Mouse (Mus musculus) heart, embryonic 10.5 days (tissue): ENCODE measurements around the gene Kcnj15. TPM values are rescaled to one million over a fixed set of nuclear protein-coding genes. Genes with fewer than 3 reads are reported as not detected.

Source experiments
- DNase-seq: peaks from one replicate; pipeline ENCODE4 v3.0.0-alpha.2; 2017; ENCODE audit warnings: low spot score
- H3K27ac ChIP-seq: fragments of 300-500 bp; sonication (generic); 2 replicates; pipeline ENCODE4 v1.5.1; 2016; ENCODE audit warnings: mild to moderate bottlenecking
- H3K27me3 ChIP-seq: fragments of 300-500 bp; sonication (generic); 2 replicates; pipeline ENCODE4 v1.6.1; 2016; ENCODE audit warnings: mild to moderate bottlenecking; ENCODE audit not compliant: poor library complexity, insufficient read depth, severe bottlenecking
- H3K36me3 ChIP-seq: fragments of 300-500 bp; sonication (generic); 2 replicates; pipeline ENCODE4 v1.6.1; 2016; ENCODE audit warnings: mild to moderate bottlenecking, moderate library complexity
- H3K4me1 ChIP-seq: fragments of 300-500 bp; sonication (generic); 2 replicates; pipeline ENCODE4 v1.6.1; 2016; ENCODE audit warnings: mild to moderate bottlenecking
- H3K4me3 ChIP-seq: fragments of 300-500 bp; sonication (generic); 2 replicates; pipeline ENCODE4 v1.5.1; 2016; ENCODE audit warnings: mild to moderate bottlenecking, moderate library complexity
- H3K9me3 ChIP-seq: fragments of 300-500 bp; sonication (generic); 2 replicates; pipeline ENCODE4 v1.6.1; 2016; ENCODE audit warnings: mild to moderate bottlenecking, moderate library complexity
- WGBS: fragments of 180-500 bp; shearing (Covaris S2); methylation state at CpG from one replicate; pipeline ENCODE4 v1.1.7; 2016; 5-methylcytosine and 5-hydroxymethylcytosine counted together
- polyA plus RNA-seq: library from polyadenylated mRNA; unstranded; fragments of >200 nt; fragmentation: Nextera tagmentation; extraction: Ambion mirVana; gene quantifications from 2 replicates; pipeline ENCODE4 v1.2.1, GENCODE M21; 2016

Kcnj15 gene
- polyA plus RNA-seq = 0.26 and 0.41 TPM in 2 replicates

DNA sequence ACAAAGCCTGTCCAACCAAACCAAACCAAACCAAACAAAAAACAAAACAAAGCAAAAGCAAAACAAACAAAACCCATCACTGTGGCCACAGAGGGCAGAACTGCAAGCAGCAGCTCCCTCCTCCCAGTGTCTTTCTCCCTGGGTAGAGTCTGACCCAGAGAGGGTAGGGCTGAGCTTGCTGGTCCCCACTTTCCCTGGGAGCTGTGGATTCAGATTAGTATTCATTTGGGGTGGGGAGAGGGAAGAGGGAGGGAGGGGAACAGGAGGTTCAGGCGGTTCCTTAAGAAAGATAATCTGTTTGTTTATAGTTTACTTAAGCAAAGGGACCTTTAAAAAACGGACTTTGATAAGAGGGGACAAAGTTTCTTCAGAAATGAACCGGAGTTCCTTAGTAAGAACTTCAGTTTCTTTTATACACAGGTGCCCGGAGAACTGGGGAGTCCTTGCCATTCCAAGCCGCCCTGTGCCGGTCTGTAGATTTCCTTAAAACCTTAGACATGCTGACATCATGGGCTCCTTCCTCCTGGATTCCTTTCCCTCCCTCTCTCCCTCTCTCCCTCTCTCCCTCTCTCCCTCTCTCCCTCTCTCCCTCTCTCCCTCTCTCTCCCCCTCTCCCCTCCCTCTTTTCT lies at the start of gene Kcnj15:
Gene Kcnj15 (plus strand): TSS at position 293 of the 629 bp plus-strand sequence.
- DNase-seq = no peak
- H3K9me3 ChIP-seq = no peaks in the 10 kb centered on the region
- peaks cover 7% of the 10 kb centered on the region; the same call in 1 of the 2 replicates for H3K27me3 ChIP-seq
- 0 out of 2 replicates have a peak, but pooled peaks cover 3% of the 10 kb centered on the region for H3K4me1 ChIP-seq
- H3K36me3 ChIP-seq = no peaks in the 10 kb centered on the region
- no peak within 1 kb of the TSS for H3K27ac ChIP-seq
- no peak within 1 kb of the TSS for H3K4me3 ChIP-seq
- WGBS = 17% methylated on average over 6 of the region's 6 CpGs

DNA sequence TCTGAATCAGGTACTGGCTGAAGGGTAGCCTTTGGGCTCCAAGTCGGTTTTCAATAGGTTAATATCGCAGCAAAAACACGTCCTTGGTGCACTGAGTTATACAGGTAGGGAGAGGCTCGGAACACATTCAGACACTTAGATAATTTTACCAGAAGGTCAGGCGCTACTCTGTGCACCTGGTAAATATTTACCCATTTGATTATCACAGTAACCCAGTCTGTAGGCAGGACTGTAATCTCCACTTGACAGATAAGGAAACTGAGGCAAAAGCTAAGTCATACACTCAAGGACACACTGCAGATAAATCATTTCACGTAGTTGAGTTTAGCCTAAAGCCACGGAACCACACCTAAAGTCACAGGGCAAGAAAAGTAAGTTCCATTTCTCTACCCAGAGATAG lies 49.1 kb upstream of the Kcnj15 start:
- H3K9me3 ChIP-seq = no peaks in the 10 kb centered on the region
- 78% methylated on average over 7 of the region's 7 CpGs for WGBS

DNA sequence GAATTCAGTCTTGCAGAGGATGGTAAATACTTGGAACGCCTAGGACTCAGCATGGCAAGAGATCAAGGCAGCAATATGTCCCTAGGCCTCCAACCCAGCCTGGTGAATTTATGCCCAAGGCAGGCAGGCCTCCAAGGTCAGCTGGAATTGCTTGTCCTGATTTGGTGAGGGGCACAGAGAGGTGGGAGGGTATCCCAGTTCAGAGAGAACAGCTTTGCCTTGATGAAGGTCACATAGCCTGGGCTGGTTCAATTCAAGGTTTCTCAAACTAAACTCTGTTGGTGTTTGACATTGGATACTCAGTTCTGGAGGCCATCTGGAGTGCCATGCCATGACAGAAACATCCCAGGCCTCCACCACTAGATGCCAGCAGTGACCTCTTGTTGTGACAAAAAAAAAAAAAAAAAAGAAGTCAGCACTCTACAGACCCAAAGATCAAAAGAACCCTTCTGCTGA lies 48.3 kb upstream of the Kcnj15 start:
- WGBS = 55% methylated on average over 1 of the region's 1 CpGs
- H3K27me3 ChIP-seq = 0 out of 2 replicates have a peak, but pooled peaks cover 4% of the 10 kb centered on the region
- no peak for DNase-seq

More for the DNA sequence above, 49.1 kb upstream of the Kcnj15 start:
- H3K27ac ChIP-seq = no peak overlapping the region
- no peak for DNase-seq
- H3K4me3 ChIP-seq = no peak overlapping the region
- H3K27me3 ChIP-seq = 0 out of 2 replicates have a peak, but pooled peaks cover 4% of the 10 kb centered on the region
- no peaks in the 10 kb centered on the region for H3K36me3 ChIP-seq
- H3K4me1 ChIP-seq = no peaks in the 10 kb centered on the region; the same call in 1 of the 2 replicates

DNA sequence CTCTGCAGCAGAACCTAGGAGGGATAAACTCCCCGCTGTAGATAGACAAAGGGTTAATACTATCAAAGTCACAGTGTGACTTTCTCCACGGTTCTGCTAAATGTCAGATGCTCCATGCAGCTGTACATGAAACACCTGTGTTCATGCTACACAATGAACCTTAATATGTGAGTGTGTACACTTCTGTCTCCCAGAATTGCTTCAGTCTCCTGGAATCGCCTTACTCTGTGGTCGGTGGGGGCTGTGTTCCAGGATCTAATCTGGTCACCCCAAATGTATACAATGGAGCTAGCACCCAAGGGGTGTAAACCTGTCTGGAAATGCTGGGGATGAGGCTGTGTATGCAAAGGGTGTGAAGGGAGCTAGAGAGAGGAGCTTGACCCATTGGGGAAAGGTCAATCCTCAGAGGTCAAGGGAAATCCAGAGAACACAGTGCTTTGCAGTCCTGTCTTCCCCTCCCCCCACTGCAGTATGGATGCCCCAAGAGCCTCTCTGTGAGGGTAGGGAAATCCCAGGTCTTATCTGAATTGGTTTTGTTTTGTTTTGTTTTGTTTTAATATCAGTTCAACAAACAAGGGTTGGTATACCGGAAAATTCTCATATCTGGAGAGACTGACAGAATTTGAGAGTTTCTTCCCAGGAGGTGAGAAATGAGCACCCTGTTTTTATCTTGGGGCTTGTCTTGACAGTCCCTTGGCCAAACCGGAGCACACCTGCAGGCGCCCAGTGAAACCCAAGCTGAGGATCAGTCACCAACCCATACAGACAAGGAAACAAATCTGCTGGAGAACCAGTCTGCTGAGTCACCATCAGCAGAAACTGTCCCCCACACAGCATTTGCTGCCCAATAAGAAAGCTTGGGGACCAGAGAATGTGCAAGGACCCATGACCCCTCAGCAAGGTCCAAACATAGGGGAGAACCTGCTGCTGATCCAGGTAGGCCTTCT lies 42.8 kb upstream of the Kcnj15 start:
- WGBS = 68% methylated on average over 7 of the region's 7 CpGs
- H3K27me3 ChIP-seq = no peaks in the 10 kb centered on the region
- H3K27ac ChIP-seq = no peak overlapping the region
- no peaks in the 10 kb centered on the region for H3K36me3 ChIP-seq
- no peak for DNase-seq
- no peak overlapping the region for H3K4me3 ChIP-seq
- H3K4me1 ChIP-seq = peaks cover 12% of the 10 kb centered on the region
- H3K9me3 ChIP-seq = no peaks in the 10 kb centered on the region

More for the DNA sequence above, 48.3 kb upstream of the Kcnj15 start:
- Histone ChIP-seq H3K27ac (no peak overlapping the region), H3K36me3 (no peaks in the 10 kb centered on the region), H3K4me1 (peaks cover 6% of the 10 kb centered on the region), H3K9me3 (no peaks in the 10 kb centered on the region), H3K4me3 (no peak overlapping the region)

DNA sequence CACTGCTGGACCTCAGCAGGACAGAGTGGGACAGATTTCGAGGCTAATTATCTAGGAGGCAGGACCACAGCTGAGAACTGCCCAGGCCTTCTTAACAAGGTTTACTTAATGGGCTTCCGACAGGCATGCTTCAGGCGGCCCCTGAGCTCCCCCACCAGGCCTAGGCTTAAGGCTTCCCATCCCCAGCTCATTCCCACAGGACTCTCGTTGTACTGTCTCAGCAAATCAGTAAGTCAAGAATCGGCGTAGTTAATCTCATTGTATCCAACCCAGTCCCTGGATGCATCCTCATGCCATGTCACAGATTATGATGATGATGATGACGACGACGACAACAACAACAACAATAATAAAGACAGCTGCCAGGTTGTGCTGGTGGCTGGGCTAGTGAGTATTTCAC lies 41.6 kb upstream of the Kcnj15 start:
- Histone ChIP-seq H3K27me3 (no peaks in the 10 kb centered on the region), H3K27ac (no peak overlapping the region), H3K36me3 (no peaks in the 10 kb centered on the region), H3K9me3 (no peaks in the 10 kb centered on the region), H3K4me3 (no peak overlapping the region), H3K4me1 (peaks cover 12% of the 10 kb centered on the region)
- 69% methylated on average over 9 of the region's 9 CpGs for WGBS
- DNase-seq = no peak

DNA sequence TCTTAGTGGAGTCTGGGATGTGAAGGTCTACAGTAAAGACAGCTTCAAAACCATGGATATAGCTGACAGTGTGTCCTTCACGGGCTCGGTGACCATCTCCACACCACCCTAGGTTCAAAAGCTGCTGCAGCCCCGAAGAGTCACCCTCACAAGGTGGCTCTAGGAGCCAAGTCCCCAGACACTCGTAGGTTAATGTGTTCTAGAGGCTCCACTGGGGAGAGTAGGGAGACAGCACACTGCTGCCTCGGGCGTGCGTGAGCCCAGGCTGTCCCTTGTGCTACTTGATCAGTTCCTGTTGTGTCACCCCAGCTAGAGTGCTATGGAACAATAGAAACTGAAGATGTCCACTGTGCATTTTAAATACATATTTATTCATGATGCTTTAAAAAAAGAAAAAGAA lies 41.0 kb upstream of the Kcnj15 start:
- WGBS = 88% methylated on average over 7 of the region's 7 CpGs
- Histone ChIP-seq H3K36me3 (no peaks in the 10 kb centered on the region), H3K4me3 (no peak overlapping the region), H3K4me1 (peaks cover 12% of the 10 kb centered on the region), H3K9me3 (no peaks in the 10 kb centered on the region), H3K27ac (no peak overlapping the region), H3K27me3 (no peaks in the 10 kb centered on the region)
- DNase-seq = no peak

DNA sequence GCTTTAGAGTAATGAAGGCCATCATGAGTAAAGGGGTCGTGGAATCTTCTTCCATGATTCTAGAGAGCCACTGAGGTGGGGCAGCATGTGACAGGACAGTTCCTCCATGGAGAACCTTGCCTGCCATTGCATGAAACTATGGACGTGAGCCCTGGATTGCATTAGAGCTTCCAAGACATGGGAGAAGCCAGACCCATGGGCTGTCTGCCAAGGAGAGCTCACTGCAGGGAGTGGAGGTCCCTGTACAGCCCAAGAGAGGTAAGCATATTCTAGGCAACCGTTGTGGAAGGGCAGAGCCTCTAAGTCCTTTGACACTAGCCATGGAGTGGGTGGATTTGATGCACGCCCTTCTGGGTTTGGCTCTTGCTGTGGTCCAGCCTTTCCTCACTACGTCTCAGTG lies 40.5 kb upstream of the Kcnj15 start:
- Histone ChIP-seq H3K27me3 (no peaks in the 10 kb centered on the region), H3K4me3 (no peak overlapping the region), H3K9me3 (no peaks in the 10 kb centered on the region), H3K27ac (no peak overlapping the region), H3K36me3 (no peaks in the 10 kb centered on the region), H3K4me1 (peaks cover 12% of the 10 kb centered on the region)
- no peak for DNase-seq
- 79% methylated on average over 5 of the region's 5 CpGs for WGBS

DNA sequence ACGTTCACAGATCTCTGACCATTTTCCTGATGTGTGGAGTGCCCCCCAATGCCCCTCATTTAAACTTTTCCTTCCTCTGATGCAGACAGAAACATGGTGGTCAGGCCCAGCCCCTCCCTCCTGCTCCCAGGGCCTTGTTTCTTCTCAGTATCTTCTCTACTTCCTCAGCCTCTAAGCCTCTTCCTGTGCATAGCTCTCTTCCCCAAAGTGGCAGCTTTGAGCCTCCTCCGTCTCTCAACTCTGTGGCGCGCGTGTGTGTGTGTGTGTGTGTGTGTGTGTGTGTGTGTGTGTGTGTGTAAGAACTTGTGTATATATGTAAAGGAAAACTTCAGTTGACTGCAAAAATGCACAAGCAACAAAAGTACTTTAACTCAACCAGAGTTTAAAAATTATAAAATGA lies 38.6 kb upstream of the Kcnj15 start:
- Histone ChIP-seq H3K9me3 (no peaks in the 10 kb centered on the region), H3K4me3 (no peak overlapping the region), H3K4me1 (peaks cover 8% of the 10 kb centered on the region), H3K27me3 (no peaks in the 10 kb centered on the region), H3K36me3 (no peaks in the 10 kb centered on the region), H3K27ac (no peak overlapping the region)
- no peak for DNase-seq
- 66% methylated on average over 5 of the region's 5 CpGs for WGBS

DNA sequence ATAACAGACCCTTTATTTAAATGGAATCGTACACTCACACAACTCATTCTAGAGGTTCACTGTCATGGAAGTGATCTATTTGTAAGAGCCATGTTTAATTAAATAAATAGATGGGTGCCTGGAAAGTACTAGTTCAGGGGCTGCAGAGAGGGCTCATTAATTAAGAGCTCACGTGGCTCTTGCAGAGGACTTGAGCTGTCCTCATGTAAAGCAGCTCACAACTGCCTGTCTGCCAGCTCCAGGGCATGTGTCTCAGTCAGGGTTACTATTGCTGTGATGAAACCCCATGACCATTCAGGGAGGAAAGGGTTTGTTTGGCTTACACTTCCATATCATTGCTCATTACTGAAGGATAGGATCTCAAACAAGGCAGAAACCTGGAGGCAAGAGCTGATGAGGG lies 37.9 kb upstream of the Kcnj15 start:
- WGBS = 83% methylated on average over 2 of the region's 2 CpGs
- no peaks in the 10 kb centered on the region for H3K9me3 ChIP-seq
- 0 out of 2 replicates have a peak, but pooled peaks cover 2% of the 10 kb centered on the region for H3K4me1 ChIP-seq
- no peak overlapping the region for H3K4me3 ChIP-seq
- H3K36me3 ChIP-seq = no peaks in the 10 kb centered on the region
- DNase-seq = no peak
- H3K27ac ChIP-seq = no peak overlapping the region
- no peaks in the 10 kb centered on the region for H3K27me3 ChIP-seq

DNA sequence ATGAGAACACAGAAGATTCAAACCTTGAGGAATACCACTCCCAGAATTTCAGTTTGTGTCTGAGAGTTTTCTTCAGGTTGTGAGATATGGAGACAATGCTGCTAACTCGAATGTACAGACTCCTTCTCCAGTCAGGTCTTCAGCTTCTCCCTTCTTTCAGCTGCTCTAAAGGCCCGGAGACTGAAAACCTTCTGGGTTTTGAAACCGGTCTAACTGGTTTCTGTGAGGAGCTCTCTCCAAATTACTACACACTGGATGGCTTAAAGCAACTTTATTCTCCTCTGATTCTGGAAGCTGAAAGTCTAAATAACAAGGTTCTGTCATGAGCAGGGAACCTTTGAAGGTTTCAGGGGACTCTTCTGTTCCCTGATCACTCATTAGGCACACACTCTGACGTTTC lies 36.3 kb upstream of the Kcnj15 start:
- Histone ChIP-seq H3K4me3 (no peak overlapping the region), H3K4me1 (0 out of 2 replicates have a peak, but pooled peaks cover 5% of the 10 kb centered on the region), H3K36me3 (no peaks in the 10 kb centered on the region), H3K27ac (no peak overlapping the region), H3K27me3 (no peaks in the 10 kb centered on the region), H3K9me3 (no peaks in the 10 kb centered on the region)
- no peak for DNase-seq
- WGBS = 60% methylated on average over 4 of the region's 4 CpGs

DNA sequence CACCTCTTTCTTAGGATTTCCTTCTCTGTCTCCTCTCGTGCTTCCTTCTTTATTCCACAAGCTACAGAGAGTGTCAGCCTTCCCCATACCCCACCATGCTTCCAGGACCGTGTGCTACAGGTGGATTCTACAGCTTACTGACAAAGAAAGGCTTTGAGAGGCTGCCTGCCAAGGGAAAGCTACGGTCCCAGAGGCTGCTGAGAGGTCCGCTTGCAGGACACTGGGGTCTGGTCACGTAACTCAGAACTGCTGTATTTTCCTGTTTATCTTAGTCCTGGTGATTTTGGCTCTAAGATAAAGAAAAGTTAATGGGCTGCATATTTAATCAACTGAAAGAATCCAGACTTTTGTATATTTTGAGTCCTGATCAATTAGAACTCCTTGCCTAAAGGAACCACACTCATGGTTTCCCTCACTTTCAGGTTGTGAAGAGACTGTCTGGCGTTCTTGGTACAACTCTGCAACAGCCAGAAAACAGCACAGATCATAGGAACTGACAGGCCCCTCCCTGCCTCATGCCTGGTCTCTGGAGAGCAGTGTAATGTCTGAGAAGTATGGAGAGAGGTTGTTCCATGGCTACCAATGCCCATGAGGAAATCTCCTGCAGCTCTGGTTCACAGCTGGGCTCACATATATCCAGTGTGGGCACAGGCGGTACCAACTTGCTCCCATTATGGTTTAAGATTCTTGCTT lies 35.2 kb upstream of the Kcnj15 start:
- Histone ChIP-seq H3K27ac (no peak overlapping the region), H3K4me3 (no peak overlapping the region), H3K4me1 (0 out of 2 replicates have a peak, but pooled peaks cover 5% of the 10 kb centered on the region), H3K27me3 (no peaks in the 10 kb centered on the region), H3K36me3 (no peaks in the 10 kb centered on the region), H3K9me3 (no peaks in the 10 kb centered on the region)
- DNase-seq = no peak
- 62% methylated on average over 7 of the region's 7 CpGs for WGBS

DNA sequence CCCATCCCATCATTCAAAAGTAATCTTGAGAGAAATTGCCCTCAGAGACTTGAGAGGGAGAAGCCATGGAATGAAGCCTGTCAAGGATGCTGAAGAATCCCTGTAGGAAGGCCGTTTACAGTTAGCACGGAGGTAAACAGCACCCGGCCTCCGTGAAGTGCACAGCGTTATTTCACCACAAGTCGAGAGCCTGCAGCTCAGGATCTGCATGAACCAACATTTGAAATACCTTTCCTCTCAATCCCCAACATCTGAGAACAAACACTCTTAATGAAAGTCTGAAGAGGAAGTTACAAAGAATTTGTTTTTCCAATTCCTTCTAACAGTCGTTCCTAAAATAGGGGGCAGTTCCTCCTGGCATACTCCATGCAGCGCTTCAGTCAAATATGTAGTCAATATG lies 33.9 kb upstream of the Kcnj15 start:
- Histone ChIP-seq H3K27ac (no peak overlapping the region), H3K4me3 (no peak overlapping the region), H3K36me3 (no peaks in the 10 kb centered on the region), H3K4me1 (0 out of 2 replicates have a peak, but pooled peaks cover 5% of the 10 kb centered on the region), H3K27me3 (no peaks in the 10 kb centered on the region), H3K9me3 (no peaks in the 10 kb centered on the region)
- WGBS = 81% methylated on average over 8 of the region's 8 CpGs
- no peak for DNase-seq
